Mouse (Mus musculus) forelimb bud, embryonic 11.5 days (tissue): ENCODE measurements around the gene Sept5.

ENCODE experiments used
- DNase-seq: peaks from one replicate; pipeline ENCODE4 v3.0.0-alpha.2; 2012; ENCODE audit warnings: low read depth, low spot score

The Sept5 gene

DNA sequence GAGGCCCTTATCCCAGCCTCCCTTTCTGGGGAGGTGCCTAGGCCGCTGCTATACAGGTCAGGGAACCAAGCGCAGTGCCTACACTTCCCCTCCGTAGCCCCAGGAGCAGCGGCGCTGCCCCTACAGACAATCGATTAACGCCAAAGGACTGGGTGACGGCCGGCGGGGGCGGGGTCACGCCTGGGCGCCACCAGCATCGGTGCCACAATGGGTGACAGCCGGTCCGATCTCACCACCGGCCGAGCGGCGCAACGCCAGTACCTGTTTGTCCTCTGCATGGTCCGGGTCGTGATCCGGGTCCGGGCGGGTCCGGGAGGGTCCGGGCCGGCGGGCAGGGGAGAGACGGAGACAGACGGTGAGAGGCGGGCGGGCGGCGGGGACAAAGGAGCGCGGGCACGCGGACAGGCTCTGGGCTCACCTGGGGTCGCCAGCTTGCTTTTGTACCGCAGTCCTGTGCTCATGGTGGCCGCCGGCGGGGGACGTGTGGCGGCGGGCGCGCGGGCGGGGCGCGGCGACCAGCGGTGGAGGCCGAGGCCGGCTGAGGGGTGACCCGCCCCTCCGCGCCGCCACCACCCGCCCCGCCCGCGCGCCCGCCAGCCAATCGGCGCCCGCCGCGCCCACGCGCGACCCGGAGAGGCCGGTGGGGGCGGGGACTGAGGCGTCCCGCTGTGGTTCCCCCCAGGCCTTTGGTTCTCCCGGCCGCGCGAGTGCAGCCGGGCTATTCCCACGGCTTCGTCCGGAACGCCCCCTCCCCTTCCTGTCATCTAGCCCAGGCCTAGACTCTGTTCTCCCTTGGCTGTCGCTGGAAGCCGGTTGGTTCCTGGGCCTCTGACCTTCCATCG, at the start of gene Sept5:
Sept5 (minus strand) TSS at position 565 of the 842 bp plus-strand sequence.
- peak; percentile 50 for DNase-seq

DNA sequence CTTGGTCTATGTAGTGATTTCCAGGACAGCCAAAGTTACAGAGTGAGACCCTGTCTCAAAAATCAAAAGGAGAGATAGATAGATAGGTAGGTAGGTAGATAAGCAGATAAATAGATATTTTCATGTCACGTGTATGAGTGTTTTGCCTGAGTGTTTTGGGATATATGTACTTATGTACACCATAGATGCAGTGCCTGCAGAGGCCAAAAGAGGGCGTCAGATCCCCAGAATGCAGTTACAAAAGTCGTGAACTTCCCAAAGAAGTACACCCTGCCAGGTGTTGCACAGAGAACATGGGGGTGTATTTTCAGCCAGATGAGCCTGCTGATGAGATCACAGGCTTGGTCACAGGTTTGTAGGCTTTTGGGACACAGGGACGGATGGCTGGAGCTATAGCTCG, 49.4 kb upstream of the Sept5 start:
- DNase-seq: no peak

DNA sequence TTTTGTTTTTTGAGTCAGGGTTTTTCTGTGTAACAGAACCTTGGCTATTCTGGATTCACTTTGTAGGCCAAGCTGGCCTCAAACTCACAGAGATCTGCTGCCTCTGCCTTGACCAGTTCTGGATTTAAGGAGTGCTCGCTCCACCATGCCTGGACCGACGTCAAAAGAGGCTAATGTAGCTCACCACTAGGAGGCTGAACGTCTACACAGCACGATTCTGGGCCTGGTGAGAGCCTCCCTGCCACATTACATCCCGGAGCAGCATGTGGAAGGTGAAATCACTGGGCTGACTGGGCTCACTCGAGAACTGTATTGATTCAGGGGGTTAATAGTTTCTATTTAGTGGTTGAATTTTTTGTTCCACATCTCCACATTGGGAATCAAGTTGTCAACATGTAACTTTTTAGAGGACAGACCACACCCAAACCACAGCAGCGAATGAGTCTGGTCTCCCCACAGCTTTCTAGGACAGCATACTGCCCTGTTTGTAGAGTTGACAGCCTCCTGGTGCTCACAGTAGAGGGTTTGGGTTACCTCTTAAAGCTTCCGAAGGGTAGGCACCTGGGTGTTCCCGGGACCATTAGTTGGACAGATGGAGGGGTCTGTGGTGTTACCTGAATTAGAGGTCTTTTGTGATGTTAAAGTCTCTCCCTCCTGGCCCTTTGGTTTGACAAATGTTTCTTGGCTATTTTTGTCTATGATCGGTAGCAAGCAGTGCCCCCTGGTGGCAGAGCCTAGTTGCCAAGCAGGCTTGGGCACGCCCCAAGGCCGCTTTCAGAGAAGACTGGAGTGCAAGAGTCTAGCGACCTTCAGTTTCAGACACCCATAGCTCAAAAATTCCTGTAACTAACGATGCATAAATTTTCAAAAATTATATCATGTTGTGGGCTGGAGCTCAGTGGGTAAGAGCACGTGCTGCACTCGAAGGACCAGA, 48.3 kb upstream of the Sept5 start:
- DNase-seq: peak; percentile 61

DNA sequence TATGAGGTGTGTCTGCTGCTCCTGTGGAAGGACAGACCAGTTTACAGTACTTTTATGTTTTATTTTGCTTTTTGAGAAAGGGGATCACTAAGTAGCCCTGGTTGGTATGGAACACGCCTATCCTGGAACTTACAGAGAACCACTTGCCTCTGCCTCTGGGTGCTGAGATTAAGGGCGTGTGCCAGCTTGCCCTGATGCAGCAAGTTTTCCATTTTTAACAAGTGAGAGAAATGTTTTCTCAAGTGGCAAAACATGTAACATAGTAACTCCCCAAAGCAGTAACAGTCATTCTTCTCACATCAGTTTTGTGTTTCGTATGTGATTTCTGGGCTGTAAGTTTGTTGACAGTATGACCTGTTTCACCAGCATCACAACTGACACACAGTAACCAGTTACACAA, 43.3 kb upstream of the Sept5 start:
- DNase-seq: no peak

DNA sequence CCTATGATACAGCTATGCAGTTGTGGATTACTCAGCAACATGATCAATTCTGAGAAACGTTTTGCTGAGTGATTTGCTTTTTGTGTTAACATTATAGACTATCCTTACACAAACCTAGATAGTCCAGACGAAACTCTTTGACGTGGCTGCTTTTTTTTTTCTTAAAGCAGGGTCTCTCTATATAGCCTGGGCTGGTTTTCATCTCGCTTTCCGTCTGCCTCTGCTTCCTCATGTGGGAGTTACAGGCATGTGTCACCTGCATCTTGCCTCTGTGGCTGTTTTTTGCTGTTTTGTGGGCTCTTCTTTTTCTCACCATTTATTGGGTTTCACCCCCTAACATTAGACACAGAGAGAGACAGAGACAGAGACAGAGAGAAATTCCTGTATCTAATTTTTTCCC, 42.3 kb upstream of the Sept5 start:
- DNase-seq: no peak

DNA sequence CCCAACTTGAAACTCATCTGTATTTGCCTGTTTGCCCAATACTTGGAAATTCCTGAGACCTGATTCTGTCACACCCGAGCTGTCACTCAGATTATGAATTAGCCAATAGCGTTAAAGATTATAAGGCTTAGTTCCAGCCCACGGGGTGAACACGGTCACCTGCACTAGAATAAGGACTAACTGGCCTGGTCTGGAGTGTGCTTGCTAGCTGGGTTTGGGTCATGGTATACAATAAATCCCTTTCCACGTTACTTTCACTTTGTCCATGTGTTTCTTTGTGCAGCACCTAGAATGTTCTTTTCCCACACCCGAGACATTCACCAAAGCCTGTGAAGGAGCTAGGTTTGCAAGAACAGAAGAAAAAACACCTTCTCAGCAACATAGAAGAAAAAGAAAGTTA, 40.2 kb upstream of the Sept5 start:
- DNase-seq: no peak

DNA sequence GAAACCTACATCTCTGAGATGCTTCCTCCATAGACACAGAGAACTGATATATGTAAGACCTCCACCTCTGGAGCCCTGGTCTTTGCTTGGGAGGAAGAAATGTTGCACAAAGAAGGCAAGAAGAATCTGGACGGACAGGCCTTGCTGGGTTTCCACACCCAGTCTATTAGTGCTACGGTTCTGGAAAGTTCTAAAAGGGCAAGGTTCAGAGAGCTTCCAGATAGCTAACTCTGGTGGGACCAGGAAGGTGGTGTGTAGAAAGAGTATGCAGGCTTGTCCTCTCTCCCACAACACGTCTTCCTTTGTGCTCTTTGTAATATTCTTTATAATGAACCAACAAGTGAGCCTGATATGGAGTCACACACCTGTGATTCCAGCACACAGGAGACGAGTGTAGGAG, 28.8 kb upstream of the Sept5 start:
- DNase-seq: no peak

DNA sequence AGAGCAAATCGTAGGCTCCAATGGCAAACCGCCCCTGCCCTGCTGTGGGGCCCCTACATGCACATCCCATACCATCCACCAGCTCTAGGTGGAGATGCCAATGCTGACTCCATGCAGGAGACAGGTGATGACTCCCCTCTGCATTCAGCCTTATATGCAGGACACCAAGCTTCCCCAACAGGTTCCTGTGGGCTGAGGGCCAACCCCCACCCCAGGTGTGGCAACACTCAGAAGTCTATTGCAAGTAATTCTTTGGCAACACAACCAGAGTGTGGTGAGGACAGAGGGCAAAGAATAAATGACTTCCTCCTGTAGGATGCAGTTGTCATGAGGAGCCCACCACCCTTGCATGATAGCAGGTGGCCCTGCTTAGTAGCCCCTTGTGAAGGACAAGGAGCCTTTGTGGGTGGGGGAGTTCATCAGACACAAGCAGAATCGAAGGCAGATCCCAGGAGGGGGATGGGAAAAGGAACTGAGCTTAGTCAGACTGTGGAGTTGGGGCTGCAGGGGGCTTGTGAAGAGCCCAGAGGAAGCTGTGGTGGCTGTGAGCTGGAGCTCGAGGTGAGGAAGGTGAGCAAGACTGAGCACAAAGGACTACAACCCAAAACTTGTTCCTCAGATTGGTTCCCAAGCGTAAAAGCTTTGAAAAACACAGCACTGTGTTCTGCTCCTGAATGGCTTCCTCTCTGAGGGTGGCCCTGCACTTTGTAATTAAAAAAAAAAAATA, 25.8 kb upstream of the Sept5 start:
- no peak for DNase-seq

DNA sequence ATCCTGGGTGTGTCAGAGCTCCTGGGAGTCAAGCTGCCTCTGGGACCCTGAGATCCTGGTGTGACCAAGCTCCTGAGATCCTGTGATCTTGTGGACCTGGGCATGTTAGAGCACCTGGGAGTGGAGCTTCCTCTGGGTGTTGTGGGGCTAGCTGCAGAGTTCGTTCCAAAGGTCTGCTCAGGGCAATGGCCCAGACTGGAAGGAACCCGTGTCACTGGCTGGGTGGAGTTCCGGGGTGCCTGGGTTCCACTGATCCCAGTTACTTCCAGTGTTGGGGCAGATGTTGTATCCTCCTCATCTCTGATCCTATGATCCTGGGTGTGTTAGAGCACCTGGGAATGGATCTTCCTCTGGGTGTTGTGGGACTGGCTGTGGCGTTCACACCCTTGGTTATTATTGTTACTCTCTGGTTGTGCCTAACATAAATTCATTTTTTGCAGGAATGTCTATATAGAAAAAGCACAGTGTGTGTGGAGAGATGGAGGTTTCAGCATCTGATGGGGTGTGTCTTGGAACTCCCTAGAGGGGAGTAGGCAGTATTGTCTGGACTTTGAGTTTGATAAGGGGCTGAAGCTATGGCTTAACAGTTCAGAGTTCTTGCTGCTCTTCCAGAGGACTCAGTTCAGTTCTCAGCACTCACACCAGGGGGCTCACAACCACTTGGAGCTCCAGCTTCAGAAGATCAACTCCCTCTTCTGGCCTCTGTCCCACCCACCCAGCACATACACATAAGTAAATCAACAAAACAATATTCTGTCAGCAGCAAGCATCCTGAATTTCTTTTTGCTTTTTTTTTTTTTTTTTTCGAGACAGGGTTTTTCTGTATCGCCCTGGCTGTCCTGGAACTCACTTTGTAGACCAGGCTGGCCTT, 23.8 kb upstream of the Sept5 start:
- DNase-seq: no peak

DNA sequence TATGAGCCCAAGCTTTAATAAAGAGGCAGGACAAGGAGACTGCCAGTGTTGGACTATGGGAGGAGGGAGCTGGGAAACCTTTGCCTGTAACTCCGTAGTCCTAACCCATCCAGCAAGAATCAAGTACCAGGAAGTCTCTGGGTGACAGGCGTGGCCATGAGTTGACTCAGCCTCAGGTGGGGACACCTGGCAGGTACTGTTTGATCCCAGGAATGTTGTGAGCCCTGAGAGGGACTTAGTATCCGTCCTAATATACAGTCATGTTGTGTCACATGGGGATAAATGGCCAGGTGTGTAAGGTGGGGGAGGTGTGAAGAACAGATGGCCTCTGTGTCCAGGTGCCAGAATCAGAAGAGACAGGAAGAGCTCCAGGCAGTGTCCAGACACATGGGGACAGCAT, 19.4 kb upstream of the Sept5 start:
- DNase-seq: no peak

DNA sequence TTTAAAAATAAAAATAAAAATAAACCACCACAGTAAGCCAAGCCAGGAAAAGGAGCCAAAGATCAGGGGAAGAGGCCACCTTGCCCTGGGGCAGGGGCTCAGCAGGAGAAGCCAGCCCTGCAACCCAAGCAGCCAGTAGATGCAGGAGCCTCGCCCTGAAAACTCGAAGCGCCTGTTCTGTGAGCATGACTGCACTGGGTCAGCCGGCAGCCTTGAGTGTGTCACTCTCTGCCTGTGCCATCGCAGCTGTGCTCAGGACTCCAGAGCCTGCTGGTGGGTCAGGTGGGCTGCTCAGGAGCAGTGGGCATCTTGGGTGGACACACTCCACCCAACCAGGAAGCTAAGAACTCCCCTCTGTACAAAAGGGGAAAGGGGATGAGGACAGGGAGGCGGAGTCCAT, 15.6 kb upstream of the Sept5 start:
- no peak for DNase-seq

DNA sequence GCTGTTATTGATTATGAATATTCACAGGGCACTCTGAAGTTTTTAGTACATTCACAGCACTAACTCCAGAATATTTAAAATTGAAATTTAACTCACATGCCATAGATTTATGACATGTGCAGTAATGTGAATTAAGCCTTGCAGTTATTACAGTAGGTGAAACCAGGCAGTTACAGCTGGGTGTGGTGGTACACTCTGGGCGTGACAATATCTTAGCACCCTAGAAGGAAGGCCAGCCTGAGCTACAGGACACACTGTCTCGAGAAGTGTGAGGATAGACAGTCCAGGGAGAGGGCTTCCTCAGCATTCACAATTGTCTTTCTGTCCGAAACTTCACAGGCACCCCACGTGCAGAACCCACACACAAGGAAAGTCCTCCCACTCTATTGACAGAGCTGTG, 14.7 kb upstream of the Sept5 start:
- no peak for DNase-seq

DNA sequence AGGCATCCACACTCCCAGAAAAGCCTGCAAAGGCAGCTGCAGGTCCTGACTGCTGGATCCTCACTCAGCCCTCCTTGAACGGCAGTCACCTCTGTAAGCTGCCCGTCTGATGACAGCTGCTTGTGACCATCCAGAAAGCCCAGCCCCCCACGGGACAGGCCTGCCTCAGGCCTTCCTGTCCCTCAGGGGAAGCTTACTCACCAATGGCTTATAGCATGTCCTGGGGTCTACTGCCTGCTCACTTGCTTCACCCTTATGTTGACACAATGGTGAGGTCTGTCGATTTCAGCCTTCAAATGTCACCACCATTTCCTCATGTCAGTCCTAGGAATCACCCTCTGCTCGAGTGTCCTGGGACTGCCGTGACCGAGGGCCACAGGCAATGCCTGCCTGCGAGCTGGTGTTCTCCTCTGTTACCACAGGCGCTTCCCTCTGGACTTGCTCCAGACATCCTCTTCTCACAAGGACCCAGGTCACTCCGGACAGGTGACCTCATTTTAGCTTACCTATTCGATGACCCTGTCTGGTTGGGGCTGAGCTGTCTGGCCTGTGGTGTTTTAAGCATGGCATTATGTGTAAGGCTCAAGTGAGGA, 13.7 kb upstream of the Sept5 start:
- no peak for DNase-seq

DNA sequence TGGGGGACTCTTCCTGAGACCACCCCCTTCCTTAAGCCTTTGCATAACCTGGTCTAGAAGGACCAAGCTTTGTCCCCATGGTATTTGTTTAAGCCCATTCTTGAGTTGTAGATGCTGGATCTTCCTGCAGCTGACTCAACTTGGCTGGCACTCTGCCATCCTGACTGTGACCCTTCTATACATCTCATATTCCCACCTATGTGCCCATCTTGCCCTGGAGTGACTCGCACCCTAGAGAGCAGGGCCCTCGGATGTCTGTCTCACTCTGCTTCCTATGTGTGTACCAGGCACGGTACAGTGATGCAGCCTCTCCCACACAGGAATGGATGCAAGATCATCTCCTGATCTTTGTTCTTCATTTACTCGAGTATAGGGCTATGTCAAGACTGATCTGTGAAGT, 13.1 kb upstream of the Sept5 start:
- DNase-seq: no peak

DNA sequence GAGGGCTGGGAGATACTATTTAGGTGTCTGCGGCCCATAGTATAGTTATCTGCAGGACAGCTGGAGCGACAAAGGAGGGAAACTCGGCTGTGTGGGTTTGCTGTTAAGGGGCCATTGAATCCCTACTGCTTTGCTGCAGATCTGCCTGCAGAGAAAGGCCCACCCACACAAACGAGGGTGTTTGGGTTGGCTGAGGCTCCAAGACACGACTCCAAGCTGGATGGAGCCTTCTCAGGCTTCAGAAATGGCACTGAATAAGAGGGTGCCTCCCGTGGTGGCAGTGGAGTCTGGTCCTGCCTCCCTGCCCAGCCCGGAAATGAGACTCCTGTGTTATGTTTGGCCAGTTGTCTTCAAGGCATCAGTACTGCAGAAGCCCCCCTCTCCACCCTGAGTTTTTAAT, 12.5 kb upstream of the Sept5 start:
- no peak for DNase-seq

DNA sequence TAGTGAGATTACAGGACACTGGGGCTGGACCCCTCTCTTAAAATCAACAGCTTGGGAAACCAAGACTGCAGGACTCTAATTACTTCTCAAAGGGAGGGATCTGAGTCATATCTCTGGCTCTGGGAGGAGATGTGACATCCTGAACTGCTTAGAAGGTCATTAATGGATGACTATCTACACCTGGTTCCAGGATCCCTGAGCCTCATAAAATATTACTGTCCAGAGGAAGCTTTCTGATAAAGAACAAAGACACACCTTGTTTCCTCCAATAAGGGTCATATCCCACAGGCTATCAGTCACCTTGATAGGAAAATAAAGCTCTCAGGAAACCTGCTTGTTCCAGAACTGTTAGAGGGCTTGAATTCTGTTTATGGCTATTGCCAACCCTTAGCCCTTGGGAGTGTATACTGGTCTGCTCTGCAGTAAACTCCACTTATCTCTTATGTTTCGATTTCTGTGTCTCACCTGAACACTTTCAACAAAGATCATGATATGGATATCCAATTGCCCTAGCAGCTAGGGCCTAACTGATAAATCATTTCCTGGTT, 9.7 kb upstream of the Sept5 start:
- no peak for DNase-seq

DNA sequence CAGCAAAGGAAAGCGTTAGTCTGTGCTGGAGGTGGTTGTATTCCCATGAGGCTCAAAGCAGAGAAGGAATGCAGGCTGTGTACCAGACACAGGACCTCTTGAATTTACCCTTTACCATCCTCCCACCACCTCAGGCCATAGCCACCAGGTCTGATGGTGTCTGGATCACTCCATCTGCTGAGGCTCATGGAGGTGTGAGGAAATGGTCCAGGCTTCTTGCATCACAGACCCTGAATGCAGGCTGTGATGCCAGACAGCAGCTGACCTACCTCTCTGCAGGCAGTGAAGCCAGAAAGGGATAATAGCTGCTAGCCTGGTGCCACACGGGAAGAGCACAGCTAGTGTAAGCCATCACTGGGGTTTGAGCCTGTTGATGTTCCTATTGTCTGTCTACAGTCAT, 8.6 kb upstream of the Sept5 start:
- DNase-seq: no peak

DNA sequence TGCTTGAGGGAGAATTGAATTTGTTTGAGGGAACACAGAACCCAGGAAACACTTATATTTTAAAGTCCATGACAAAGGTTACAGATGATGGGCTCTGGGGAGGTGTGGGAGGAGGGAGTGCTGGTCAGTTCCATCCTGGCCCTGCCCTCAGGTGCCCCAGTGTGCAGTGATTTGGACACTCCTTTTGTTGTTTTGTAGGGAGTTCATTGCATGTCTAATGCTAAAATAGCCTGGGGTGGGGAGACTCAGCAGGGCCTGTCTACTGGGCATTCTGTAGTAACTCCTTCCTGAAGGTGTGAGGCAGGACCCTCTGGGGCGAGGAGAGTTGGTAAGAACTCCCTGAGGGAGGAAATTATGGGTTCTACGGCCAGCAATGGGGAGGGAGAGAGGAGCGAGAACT, 7.0 kb upstream of the Sept5 start:
- no peak for DNase-seq

DNA sequence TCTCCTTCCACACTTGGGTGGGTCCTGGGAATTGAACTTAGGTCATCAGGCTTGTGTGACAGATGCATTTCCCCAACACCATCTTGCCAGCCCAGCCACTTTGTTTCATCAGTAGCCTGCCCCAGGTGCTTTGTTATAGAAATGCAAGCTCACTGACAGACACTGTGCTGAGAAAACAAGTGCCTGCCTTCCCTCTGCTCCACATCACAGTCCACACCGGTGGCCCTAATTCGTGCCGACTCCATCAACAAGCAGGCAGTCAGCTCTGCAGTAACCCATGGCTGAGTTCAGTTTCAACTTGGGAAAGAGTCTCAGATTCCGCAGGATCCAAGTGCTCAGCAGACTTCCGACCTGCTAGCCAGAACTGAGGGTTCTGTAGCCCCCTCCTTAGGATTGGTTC, 6.6 kb upstream of the Sept5 start:
- DNase-seq: no peak

DNA sequence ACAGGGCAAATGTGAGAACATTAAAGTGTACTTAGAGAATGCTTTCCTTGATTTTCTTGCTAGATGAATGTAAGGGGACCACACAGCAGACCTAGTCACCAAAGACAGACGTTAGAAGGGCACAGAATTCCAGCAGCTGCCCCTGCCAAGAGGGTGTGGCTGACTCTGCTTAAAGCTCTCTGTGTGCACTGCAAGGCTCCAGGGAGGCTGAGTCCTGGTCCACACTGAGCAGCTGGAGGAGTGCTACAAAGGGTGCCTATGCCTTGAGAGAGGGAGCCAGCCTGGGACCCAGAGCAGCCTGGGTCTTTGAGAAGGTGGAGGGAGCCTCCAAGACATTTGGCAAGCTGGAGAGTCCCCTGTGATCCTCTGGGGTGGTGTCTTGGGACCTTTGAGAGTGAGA, 3.6 kb upstream of the Sept5 start:
- DNase-seq: no peak

DNA sequence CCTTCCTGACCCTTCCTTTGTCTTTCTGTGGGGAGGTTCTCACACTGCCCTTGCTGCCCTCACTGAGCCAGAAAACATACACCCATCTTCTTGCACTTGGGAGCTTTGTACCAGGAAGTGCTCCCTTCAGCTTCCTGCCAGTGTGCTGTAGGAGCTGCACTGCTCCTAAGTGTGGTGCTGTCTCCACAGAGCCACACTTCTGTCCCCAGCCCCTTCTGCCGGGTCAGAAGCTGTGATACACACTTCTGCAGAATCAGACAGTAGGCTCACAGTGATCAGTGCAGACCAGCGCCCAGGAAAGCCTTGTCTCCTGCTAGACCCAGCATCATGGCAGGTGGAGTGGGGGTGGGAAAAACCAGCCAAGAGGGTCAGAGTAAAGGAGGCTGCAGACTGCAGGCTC, 3.1 kb upstream of the Sept5 start:
- no peak for DNase-seq
